Mouse (Mus musculus) MEL (cell line): ENCODE results near the gene Gm28048. TPM values are rescaled to one million over a fixed set of nuclear protein-coding genes. Genes with fewer than 3 reads are reported as not detected.

Experiments used
- DNase-seq: peaks from one replicate; pipeline ENCODE4 v3.0.0; 2011; ENCODE audit warnings: low read depth, low spot score
- H3K27ac ChIP-seq: 2 replicates; pipeline ENCODE4 v1.5.1; 2012; ENCODE audit warnings: low read depth, mild to moderate bottlenecking, control low read depth, low read length, moderate library complexity; ENCODE audit not compliant: control insufficient read depth
- H3K27me3 ChIP-seq, 2 experiments: fragments of 150-350 bp in 1 of 2; sonication (generic) in 1 of 2; 2 replicates each; pipeline ENCODE4 v1.6.1; 2012; ENCODE audit warnings: low read length in 2 of 2, mild to moderate bottlenecking in 2 of 2, improper control_type of control experiment in 1 of 2, moderate library complexity in 1 of 2; ENCODE audit not compliant: insufficient read depth in 2 of 2, control insufficient read depth in 1 of 2
- H3K36me3 ChIP-seq, 2 experiments: 2 replicates each; pipeline ENCODE4 v1.6.1; 2012 to 2014; ENCODE audit warnings: low read length in 2 of 2, improper control_type of control experiment in 1 of 2, inconsistent platforms in 1 of 2, mild to moderate bottlenecking in 1 of 2; ENCODE audit not compliant: insufficient read depth in 2 of 2, control insufficient read depth in 1 of 2
- H3K4me1 ChIP-seq, 2 experiments: fragments of 150-350 bp in 1 of 2; sonication (generic) in 1 of 2; 2 replicates each; pipeline ENCODE4 v1.6.1; 2012; ENCODE audit warnings: low read length in 2 of 2, improper control_type of control experiment in 1 of 2, mild to moderate bottlenecking in 1 of 2; ENCODE audit not compliant: insufficient read depth in 2 of 2, control insufficient read depth in 1 of 2
- H3K4me3 ChIP-seq, 2 experiments: fragments of 150-350 bp in 1 of 2; sonication (generic) in 1 of 2; 2 replicates each; pipeline ENCODE4 v1.5.1; 2012; ENCODE audit warnings: low read depth in 2 of 2, low read length in 2 of 2, mild to moderate bottlenecking in 2 of 2, moderate library complexity in 2 of 2, control low read depth in 1 of 2, improper control_type of control experiment in 1 of 2; ENCODE audit not compliant: control insufficient read depth in 1 of 2, insufficient read depth in 1 of 2
- H3K79me2 ChIP-seq: 2 replicates; pipeline ENCODE4 v1.6.1; 2012; ENCODE audit warnings: mild to moderate bottlenecking, low read length, moderate library complexity; ENCODE audit not compliant: control insufficient read depth, poor library complexity, insufficient read depth
- H3K9ac ChIP-seq: 2 replicates; pipeline ENCODE4 v1.6.1; 2012; ENCODE audit warnings: low read depth, mild to moderate bottlenecking, control low read depth, low read length, moderate library complexity; ENCODE audit not compliant: control insufficient read depth, poor library complexity, severe bottlenecking
- H3K9me3 ChIP-seq: fragments of 150-350 bp; sonication (generic); replicated peaks from 2 replicates; pipeline ENCODE4 v1.6.1; 2012; ENCODE audit warnings: mild to moderate bottlenecking, low read length, improper control_type of control experiment, moderate library complexity; ENCODE audit not compliant: insufficient read depth
- CHD1 ChIP-seq: IDR thresholded peaks from 2 replicates; pipeline ENCODE4 v1.6.1; 2012; ENCODE audit warnings: low read depth, mild to moderate bottlenecking, inconsistent platforms, low read length, improper control_type of control experiment
- CHD2 ChIP-seq: IDR thresholded peaks from 2 replicates; pipeline ENCODE4 v1.6.1; 2011; ENCODE audit warnings: low read length, improper control_type of control experiment
- EP300 ChIP-seq, 2 experiments: IDR thresholded peaks; 2 replicates each; pipeline ENCODE4 v1.6.1; 2011; ENCODE audit warnings: improper control_type of control experiment in 2 of 2, low read length in 2 of 2, low read depth in 1 of 2, mild to moderate bottlenecking in 1 of 2
- ETS1 ChIP-seq: IDR thresholded peaks from 2 replicates; pipeline ENCODE4 v1.6.1; 2012; ENCODE audit warnings: low read depth, mild to moderate bottlenecking, inconsistent platforms, low read length, improper control_type of control experiment, moderate library complexity
- GATA1 ChIP-seq: IDR thresholded peaks from 2 replicates; pipeline ENCODE4 v1.6.1; 2011; ENCODE audit warnings: low read depth, low read length, improper control_type of control experiment
- MAZ ChIP-seq: IDR thresholded peaks from 2 replicates; pipeline ENCODE4 v1.6.1; 2012; ENCODE audit warnings: low read depth, mild to moderate bottlenecking, inconsistent platforms, low read length, improper control_type of control experiment
- MEF2A ChIP-seq: IDR thresholded peaks from 2 replicates; pipeline ENCODE4 v1.6.1; 2014; ENCODE audit warnings: low read depth, mild to moderate bottlenecking, inconsistent platforms, low read length, improper control_type of control experiment; ENCODE audit not compliant: poor library complexity, insufficient replicate concordance, severe bottlenecking; ENCODE audit errors: extremely low read depth
- MYB ChIP-seq: IDR thresholded peaks from 2 replicates; pipeline ENCODE4 v1.6.1; 2011; ENCODE audit warnings: mild to moderate bottlenecking, low read depth, low read length, improper control_type of control experiment
- NELFE ChIP-seq: IDR thresholded peaks from 2 replicates; pipeline ENCODE4 v1.6.1; 2011; ENCODE audit warnings: low read depth, low read length, improper control_type of control experiment
- NRF1 ChIP-seq: IDR thresholded peaks from 2 replicates; pipeline ENCODE4 v1.6.1; 2014; ENCODE audit warnings: low read depth, mild to moderate bottlenecking, inconsistent platforms, low read length, improper control_type of control experiment, moderate library complexity; ENCODE audit not compliant: poor library complexity, insufficient read depth, severe bottlenecking
- POLR2A ChIP-seq, 2 experiments: IDR thresholded peaks; 2 replicates each; pipeline ENCODE4 v1.6.1; 2011 to 2012; ENCODE audit warnings: low read length in 2 of 2, mild to moderate bottlenecking in 2 of 2, control low read depth in 1 of 2, improper control_type of control experiment in 1 of 2, low read depth in 1 of 2, moderate library complexity in 1 of 2; ENCODE audit not compliant: control insufficient read depth in 1 of 2, insufficient read depth in 1 of 2, poor library complexity in 1 of 2
- POLR2AphosphoS2 ChIP-seq: IDR thresholded peaks from 2 replicates; pipeline ENCODE4 v1.6.1; 2011; ENCODE audit warnings: low read length, improper control_type of control experiment
- RCOR1 ChIP-seq: IDR thresholded peaks from 2 replicates; pipeline ENCODE4 v1.6.1; 2012; ENCODE audit warnings: low read depth, mild to moderate bottlenecking, inconsistent platforms, low read length, improper control_type of control experiment
- SIN3A ChIP-seq: IDR thresholded peaks from 2 replicates; pipeline ENCODE4 v1.6.1; 2012; ENCODE audit warnings: low read length, improper control_type of control experiment, inconsistent platforms
- TAL1 ChIP-seq: IDR thresholded peaks from 2 replicates; pipeline ENCODE4 v1.6.1; 2012; ENCODE audit warnings: mild to moderate bottlenecking, inconsistent platforms, low read length, moderate library complexity, mixed read lengths
- TCF12 ChIP-seq: IDR thresholded peaks from 2 replicates; pipeline ENCODE4 v1.6.1; 2014; ENCODE audit warnings: low read depth, mild to moderate bottlenecking, inconsistent platforms, low read length, improper control_type of control experiment, moderate library complexity
- UBTF ChIP-seq: IDR thresholded peaks from 2 replicates; pipeline ENCODE4 v1.6.1; 2012; ENCODE audit warnings: low read depth, mild to moderate bottlenecking, inconsistent platforms, low read length, improper control_type of control experiment, moderate library complexity, borderline replicate concordance; ENCODE audit not compliant: insufficient read depth
- ZC3H11A ChIP-seq: IDR thresholded peaks from 2 replicates; pipeline ENCODE4 v1.6.1; 2012; ENCODE audit warnings: low read depth, mild to moderate bottlenecking, inconsistent platforms, low read length, improper control_type of control experiment
- ZMIZ1 ChIP-seq: IDR thresholded peaks from 2 replicates; pipeline ENCODE4 v1.6.1; 2012; ENCODE audit warnings: low read depth, mild to moderate bottlenecking, inconsistent platforms, low read length, improper control_type of control experiment, moderate library complexity
- polyA plus RNA-seq, 2 experiments: library from polyadenylated mRNA; stranded (reverse) in 1 of 2; unstranded in 1 of 2; fragments of >175 nt in 1 of 2; fragments of >200 nt in 1 of 2; gene quantifications; 2 replicates each; pipeline versions ENCODE4 v1.2.1 to v1.2.4; 2012; ENCODE audit warnings: low replicate concordance in 2 of 2, low read depth in 1 of 2; ENCODE audit not compliant: insufficient read length in 2 of 2, insufficient read depth in 1 of 2, missing spikeins in 1 of 2
- total RNA-seq: library from RNA; depleted of rRNA; stranded (reverse); fragments of 300-350 nt; gene quantifications from 2 replicates; pipeline ENCODE4 v1.2.3, GENCODE M21; 2012

Gene Gm28048
- total and polyA plus RNA-seq, 3 experiments, result 8.6 to 15.0 TPM; not detected in 1

- Histone ChIP-seq H3K27me3 (no peaks in the 10 kb centered on the region), H3K4me3 (no peak overlapping the region), H3K9ac (no peak overlapping the region), H3K9me3 (no peaks in the 10 kb centered on the region), H3K36me3 (peaks cover 0 to 46% of the 10 kb centered on the region in 2 experiments; a peak in 2 of 4 replicates), H3K4me1 (peaks cover 31 to 47% of the 10 kb centered on the region in 2 experiments), H3K79me2 (no peaks in the 10 kb centered on the region), H3K27ac (no peak overlapping the region)
- DNase-seq, result no peak
- peak; percentile 24; the same call in 1 of the 2 replicates for TF ChIP-seq TCF12
- TF ChIP-seq MEF2A, result no peak
Observed at GRCm38 (mm10) chr11:22808040-22808439, 173.8 kb downstream of the Gm28048 start.

GRCm38 (mm10) chr11:22805171-22805570 is 176.7 kb downstream of the Gm28048 start:
- DNase-seq, result no peak
- Histone ChIP-seq H3K9ac (no peak overlapping the region), H3K4me3 (no peak overlapping the region), H3K9me3 (no peaks in the 10 kb centered on the region), H3K27me3 (no peaks in the 10 kb centered on the region), H3K27ac (no peak overlapping the region), H3K4me1 (peaks cover 18 to 24% of the 10 kb centered on the region in 2 experiments), H3K79me2 (no peaks in the 10 kb centered on the region), H3K36me3 (peaks cover 0 to 27% of the 10 kb centered on the region in 2 experiments; a peak in 2 of 4 replicates)
- no peak for TF ChIP-seq TCF12
- no peak for TF ChIP-seq EP300 (IDR thresholded peaks at IDR 0.05; ENCODE audit: low read depth in 1 of 2, low read length in 2 of 2)
- TF ChIP-seq SIN3A, result no peak
- no peak for TF ChIP-seq ETS1
- TF ChIP-seq CHD1, result no peak
- TF ChIP-seq NELFE, result no peak
- no peak for TF ChIP-seq ZC3H11A
- TF ChIP-seq CHD2, result no peak
- no peak for TF ChIP-seq GATA1
- TF ChIP-seq POLR2AphosphoS2, result no peak
- no peak for TF ChIP-seq MEF2A
- TF ChIP-seq TAL1, result no peak
- no peak for TF ChIP-seq RCOR1
- TF ChIP-seq UBTF, result no peak
- TF ChIP-seq MYB, result no peak
- TF ChIP-seq NRF1, result no peak
- no peak for TF ChIP-seq POLR2A (IDR thresholded peaks at IDR 0.05; ENCODE audit: control insufficient read depth in 1 of 2, insufficient read depth in 1 of 2, low read depth in 1 of 2, low read length in 2 of 2, poor library complexity in 1 of 2)
- TF ChIP-seq ZMIZ1, result no peak
- no peak for TF ChIP-seq MAZ
